Mouse (Mus musculus) CD4-positive, CD25-positive, alpha-beta regulatory T cell, adult 9 weeks (primary cell): Measurements from ENCODE around the gene Fam49a. TPM values are rescaled to one million over a fixed set of nuclear protein-coding genes. Genes with fewer than 3 reads are reported as not detected.

Experiments
- polyA plus RNA-seq: library from polyadenylated mRNA; unstranded; fragments of 100-300 nt; shearing (Covaris generic); gene quantifications from one replicate; pipeline ENCODE4 v1.2.1, GENCODE M21; 2017

The Fam49a gene
- polyA plus RNA-seq, result 69.4 TPM

DNA sequence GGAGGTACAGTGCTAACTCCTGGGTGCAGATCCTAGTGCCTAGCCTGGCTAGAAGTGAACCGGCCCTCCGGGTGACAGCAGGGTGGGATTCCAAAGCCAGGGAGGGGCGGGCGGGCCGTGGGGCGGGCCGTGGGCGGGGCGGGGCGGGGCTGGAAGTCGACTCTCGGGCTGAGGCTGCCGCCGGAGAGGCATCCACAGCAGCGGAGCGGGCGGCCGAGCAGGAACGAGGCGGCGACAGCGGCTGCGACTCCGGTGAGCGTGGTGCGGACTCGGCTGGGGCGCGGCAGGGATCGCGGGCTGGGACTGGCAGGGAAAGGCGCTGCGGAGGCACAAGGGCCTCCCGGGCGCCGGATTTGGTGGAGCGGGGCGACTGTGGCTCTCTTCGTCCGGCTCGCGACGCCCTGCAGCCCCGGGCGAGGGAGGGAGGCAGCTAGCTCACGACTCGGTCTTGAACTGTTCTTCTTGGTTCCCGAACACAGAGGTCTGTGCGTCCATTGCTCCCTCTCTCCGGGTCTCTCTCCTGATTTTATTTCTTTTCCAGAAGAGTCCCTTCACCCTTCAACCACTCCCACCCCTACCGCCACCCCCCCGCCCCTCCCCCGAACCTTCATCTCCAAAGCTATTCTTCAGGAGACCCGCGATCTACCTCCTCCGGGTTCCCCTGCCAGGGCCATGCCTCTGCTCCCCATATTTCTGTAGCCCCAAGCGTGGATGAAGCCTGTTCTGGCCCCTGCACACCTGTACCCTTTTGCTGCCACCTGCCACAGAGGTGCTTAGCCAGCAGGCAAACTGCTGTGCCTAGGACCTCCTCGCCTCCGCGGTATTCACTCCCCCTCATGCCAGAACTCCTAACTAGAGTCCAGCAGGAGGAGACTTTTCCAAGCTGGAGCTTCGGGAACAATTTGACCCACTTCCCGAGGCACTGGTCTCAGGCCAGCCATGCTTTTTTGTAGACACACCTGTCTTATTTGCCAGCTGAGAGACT, at the start of gene Fam49a:
Gene Fam49a (plus strand): TSS at position 153 of the 985 bp plus-strand sequence.

